ENCODE assay signal across 25 mouse cellular contexts in genomic region chr1:185335231-185335765, GRCm38 (mm10). TPM values are rescaled to one million over a fixed set of nuclear protein-coding genes. Genes with fewer than 3 reads are reported as not detected.
A peak's percentile ranks its signal among the peaks of the same experiment; 100 is the strongest.
DNase-seq lines count a peak whose midpoint lies in the region; ATAC-seq and TF ChIP-seq lines count a peak whose summit lies in the region.
"Had no signal": no experiment of that assay in that cellular context is flagged by ENCODE, and none has a peak within 500 bp of the region (broad histone marks: within the 10 kb centered on the region; RNA-seq: fewer than 3 reads in every experiment).

No protein-coding gene starts in this region.

- H3K9ac ChIP-seq in heart, adult 2 months (ENCODE audit: low read depth, low read length) = no peak overlapping the region
- no peak overlapping the region for H3K9ac ChIP-seq in kidney, embryonic 16.5 days (replicated peaks; ENCODE audit: low read length)
- H3K9ac ChIP-seq in intestine, embryonic 14.5 days (ENCODE audit: low read length) = no peak overlapping the region
- no peak overlapping the region for H3K9ac ChIP-seq in midbrain, embryonic 15.5 days
- H3K9ac ChIP-seq: embryonic facial prominence, embryonic 15.5 days; heart, embryonic 12.5 days; limb, embryonic 12.5 days; liver, postnatal 0 days had no signal

- no peak for ATAC-seq in kidney, embryonic 16.5 days (ENCODE audit: low FRiP score, low TSS enrichment)
- ATAC-seq in intestine, embryonic 14.5 days (replicated peaks; ENCODE audit: low FRiP score, low TSS enrichment, low read depth) = no peak
- ATAC-seq in midbrain, embryonic 15.5 days (replicated peaks) = no peak
- ATAC-seq: forebrain, embryonic 16.5 days; liver, postnatal 0 days; lung, postnatal 0 days had no signal

- TF ChIP-seq CTCF in heart, adult 2 months (IDR thresholded peaks at IDR 0.05) = no peak
- TF ChIP-seq CTCF in small intestine, adult 2 months (IDR thresholded peaks at IDR 0.05; ENCODE audit: extremely low read depth, insufficient read length, insufficient replicate concordance, low read depth, low read length) = no peak

- TF ChIP-seq EP300 in heart, adult 2 months (IDR thresholded peaks at IDR 0.05; ENCODE audit: insufficient read depth, low read depth, low read length) = no peak

- no peak overlapping the region for H3K4me3 ChIP-seq in heart, embryonic 10.5 days
- no peak overlapping the region for H3K4me3 ChIP-seq in heart, adult 2 months
- no peak overlapping the region for H3K4me3 ChIP-seq in kidney, embryonic 16.5 days (ENCODE audit: low read length)
- H3K4me3 ChIP-seq in intestine, embryonic 14.5 days (ENCODE audit: low read depth, low read length) = no peak overlapping the region
- no peak overlapping the region for H3K4me3 ChIP-seq in small intestine, adult 2 months (ENCODE audit: low read depth, low read length)
- no peak overlapping the region for H3K4me3 ChIP-seq in midbrain, embryonic 15.5 days
- H3K4me3 ChIP-seq: embryonic facial prominence, embryonic 15.5 days; heart, embryonic 12.5 days; limb, embryonic 12.5 days; midbrain, embryonic 10.5 days had no signal

- no peak for DNase-seq in heart, embryonic 10.5 days (ENCODE audit: low spot score)
- no peak for DNase-seq in heart, adult 2 months
- peak; percentile 42 for DNase-seq in kidney, adult 9 months
- DNase-seq in intestine, embryonic 14.5 days (ENCODE audit: low spot score) = no peak
- DNase-seq in layer of hippocampus, adult 9-10 months (ENCODE audit: low spot score) = no peak
- DNase-seq: adrenal gland, postnatal 25 days; B cell, adult 2 months; cerebellum, adult 8-10 months; cerebellum, postnatal 36 days; embryo, embryonic 11 days; heart, postnatal 10 days; layer of hippocampus, postnatal 36 days; liver, postnatal 0 days; thymus, adult 2 months; thymus, postnatal 4 days had no signal

- WGBS in heart, embryonic 10.5 days = 72% methylated on average over 6 of the region's 6 CpGs
- WGBS in heart, adult 2 months = 58% methylated on average over 6 of the region's 6 CpGs
- WGBS in kidney, embryonic 16.5 days = 73% methylated on average over 6 of the region's 6 CpGs
- 78% methylated on average over 6 of the region's 6 CpGs for WGBS in intestine, embryonic 14.5 days
- WGBS in small intestine, adult 2 months = 50% methylated on average over 6 of the region's 6 CpGs
- 67% methylated on average over 6 of the region's 6 CpGs for WGBS in midbrain, embryonic 15.5 days

- TF ChIP-seq POLR2A in heart, adult 2 months (IDR thresholded peaks at IDR 0.05; ENCODE audit: insufficient read depth, low read depth, low read length) = no peak
- TF ChIP-seq POLR2A in small intestine, adult 2 months (IDR thresholded peaks at IDR 0.05; ENCODE audit: low read depth, low read length) = no peak

- H3K27ac ChIP-seq in heart, embryonic 10.5 days = peak overlapping the region; percentile 64
- no peak overlapping the region for H3K27ac ChIP-seq in heart, adult 2 months
- H3K27ac ChIP-seq in kidney, embryonic 16.5 days (ENCODE audit: low read length) = no peak overlapping the region
- 0 out of 2 replicates have a peak overlapping the region, but pooled peaks have one; percentile 16 for H3K27ac ChIP-seq in intestine, embryonic 14.5 days (ENCODE audit: low read depth)
- peak overlapping the region; percentile 80 for H3K27ac ChIP-seq in small intestine, adult 2 months (ENCODE audit: insufficient read depth, low read depth, low read length)
- no peak overlapping the region for H3K27ac ChIP-seq in midbrain, embryonic 15.5 days
- H3K27ac ChIP-seq: embryonic facial prominence, embryonic 15.5 days; limb, embryonic 12.5 days; midbrain, embryonic 10.5 days had no signal

- no peaks in the 10 kb centered on the region for H3K9me3 ChIP-seq in heart, embryonic 10.5 days
- no peaks in the 10 kb centered on the region for H3K9me3 ChIP-seq in kidney, embryonic 16.5 days (ENCODE audit: low read length)
- no peaks in the 10 kb centered on the region for H3K9me3 ChIP-seq in intestine, embryonic 14.5 days (ENCODE audit: control insufficient read depth, low read length)
- H3K9me3 ChIP-seq in midbrain, embryonic 15.5 days = no peaks in the 10 kb centered on the region
- H3K9me3 ChIP-seq: embryonic facial prominence, embryonic 15.5 days; heart, embryonic 12.5 days; limb, embryonic 12.5 days; midbrain, embryonic 10.5 days had no signal

- H3K27me3 ChIP-seq in heart, embryonic 10.5 days (ENCODE audit: insufficient read depth, poor library complexity, severe bottlenecking) = no peaks in the 10 kb centered on the region
- H3K27me3 ChIP-seq in heart, adult 2 months (ENCODE audit: control insufficient read depth, insufficient read depth, low read length) = no peaks in the 10 kb centered on the region
- no peaks in the 10 kb centered on the region for H3K27me3 ChIP-seq in kidney, embryonic 16.5 days (ENCODE audit: insufficient read depth, low read length)
- no peaks in the 10 kb centered on the region for H3K27me3 ChIP-seq in intestine, embryonic 14.5 days (replicated peaks; ENCODE audit: control insufficient read depth, insufficient read depth, low read length)
- no peaks in the 10 kb centered on the region for H3K27me3 ChIP-seq in small intestine, adult 2 months (ENCODE audit: control insufficient read depth, insufficient read depth, low read length)
- H3K27me3 ChIP-seq in midbrain, embryonic 15.5 days (replicated peaks) = no peaks in the 10 kb centered on the region
- H3K27me3 ChIP-seq: embryonic facial prominence, embryonic 15.5 days; heart, embryonic 12.5 days; limb, embryonic 12.5 days had no signal

- H3K36me3 ChIP-seq in heart, embryonic 10.5 days = peaks cover 26% of the 10 kb centered on the region
- H3K36me3 ChIP-seq in heart, adult 2 months (ENCODE audit: control insufficient read depth, insufficient read depth, low read length) = no peaks in the 10 kb centered on the region
- H3K36me3 ChIP-seq in kidney, embryonic 16.5 days (ENCODE audit: insufficient read depth, low read length) = peaks cover 12% of the 10 kb centered on the region
- peaks cover 25% of the 10 kb centered on the region for H3K36me3 ChIP-seq in intestine, embryonic 14.5 days (ENCODE audit: control insufficient read depth, insufficient read depth, low read length)
- peaks cover 22% of the 10 kb centered on the region for H3K36me3 ChIP-seq in small intestine, adult 2 months (ENCODE audit: control insufficient read depth, insufficient read depth, low read length)
- H3K36me3 ChIP-seq in midbrain, embryonic 15.5 days (replicated peaks) = peaks cover 7% of the 10 kb centered on the region; the same call in 1 of the 2 replicates

- peaks cover 2% of the 10 kb centered on the region; the same call in 1 of the 2 replicates for H3K79me2 ChIP-seq in heart, adult 2 months (replicated peaks; ENCODE audit: control insufficient read depth, insufficient read depth, low read length)

- H3K4me2 ChIP-seq in kidney, embryonic 16.5 days (replicated peaks; ENCODE audit: low read depth, low read length) = no peak overlapping the region
- no peak overlapping the region for H3K4me2 ChIP-seq in intestine, embryonic 14.5 days (ENCODE audit: low read length)
- H3K4me2 ChIP-seq in midbrain, embryonic 15.5 days = no peak overlapping the region
- H3K4me2 ChIP-seq: embryonic facial prominence, embryonic 15.5 days; heart, embryonic 12.5 days; limb, embryonic 12.5 days; liver, embryonic 11.5 days had no signal

- peaks cover 25% of the 10 kb centered on the region for H3K4me1 ChIP-seq in heart, embryonic 10.5 days
- peaks cover 1% of the 10 kb centered on the region; the same call in 1 of the 2 replicates for H3K4me1 ChIP-seq in heart, adult 2 months (ENCODE audit: control insufficient read depth, insufficient read depth, low read length)
- H3K4me1 ChIP-seq in kidney, embryonic 16.5 days (ENCODE audit: insufficient read depth, low read length) = peaks cover 21% of the 10 kb centered on the region; the same call in 1 of the 2 replicates
- peaks cover 11% of the 10 kb centered on the region; the same call in 1 of the 2 replicates for H3K4me1 ChIP-seq in intestine, embryonic 14.5 days (replicated peaks; ENCODE audit: control insufficient read depth, insufficient read depth, low read length)
- H3K4me1 ChIP-seq in small intestine, adult 2 months (ENCODE audit: control insufficient read depth, insufficient read depth, insufficient read length, low read length) = peaks cover 9% of the 10 kb centered on the region; the same call in 1 of the 2 replicates
- peaks cover 34% of the 10 kb centered on the region for H3K4me1 ChIP-seq in midbrain, embryonic 15.5 days

- intact Hi-C loops in heart, adult 2 months (cut with DNase I) = no loop called here

RNA-seq across cellular contexts. Expression of gene Bpnt1, which starts 3.3 kb away (rescaled TPM):
- polyA plus RNA-seq in heart, embryonic 10.5 days (2016; fragmentation: Nextera tagmentation; extraction: Ambion mirVana) = 38.5 and 39.9 TPM in 2 replicates
- 10 to 100 TPM; 27.8 to 29.6 TPM for total RNA-seq in heart, adult 2 months (2021)
- polyA plus RNA-seq in heart, adult 2 months (2012; rRNA removed) = 26.3 and 36.6 TPM in 2 replicates
- polyA plus RNA-seq in kidney, embryonic 16.5 days (2015; fragmentation: Nextera tagmentation; extraction: Ambion mirVana) = 56.4 and 65.5 TPM in 2 replicates
- 52.3 and 52.6 TPM in 2 replicates for polyA plus RNA-seq in intestine, embryonic 14.5 days (2014; fragmentation: Nextera tagmentation; extraction: Ambion mirVana)
- polyA plus RNA-seq in small intestine, adult 2 months (2012; rRNA removed) = 323 and 340 TPM in 2 replicates
- polyA plus RNA-seq in midbrain, embryonic 15.5 days (2015; fragmentation: Nextera tagmentation; extraction: Ambion mirVana) = 46.2 and 48.0 TPM in 2 replicates

RNA-seq across cellular contexts. Expression of gene Iars2, which starts 6.1 kb away (rescaled TPM):
- polyA plus RNA-seq in heart, embryonic 10.5 days (2016; fragmentation: Nextera tagmentation; extraction: Ambion mirVana) = 31.7 and 43.8 TPM in 2 replicates
- 10 to 100 TPM; 71.5 to 80.0 TPM for total RNA-seq in heart, adult 2 months (2021)
- 35.2 and 59.7 TPM in 2 replicates for polyA plus RNA-seq in heart, adult 2 months (2012; rRNA removed)
- polyA plus RNA-seq in kidney, embryonic 16.5 days (2015; fragmentation: Nextera tagmentation; extraction: Ambion mirVana) = 34.2 and 35.2 TPM in 2 replicates
- 46.3 and 52.7 TPM in 2 replicates for polyA plus RNA-seq in intestine, embryonic 14.5 days (2014; fragmentation: Nextera tagmentation; extraction: Ambion mirVana)
- 7.9 and 9.0 TPM in 2 replicates for polyA plus RNA-seq in small intestine, adult 2 months (2012; rRNA removed)
- 18.3 and 20.2 TPM in 2 replicates for polyA plus RNA-seq in midbrain, embryonic 15.5 days (2015; fragmentation: Nextera tagmentation; extraction: Ambion mirVana)

RNA-seq across cellular contexts. Expression of gene Eprs, which starts 27.5 kb away (rescaled TPM):
- 135 and 151 TPM in 2 replicates for polyA plus RNA-seq in heart, embryonic 10.5 days (2016; fragmentation: Nextera tagmentation; extraction: Ambion mirVana)
- 10 to 100 TPM; 63.9 to 85.2 TPM for total RNA-seq in heart, adult 2 months (2021)
- polyA plus RNA-seq in heart, adult 2 months (2012; rRNA removed) = 11.0 and 23.4 TPM in 2 replicates
- polyA plus RNA-seq in kidney, embryonic 16.5 days (2015; fragmentation: Nextera tagmentation; extraction: Ambion mirVana) = 137 TPM in 2 replicates
- polyA plus RNA-seq in intestine, embryonic 14.5 days (2014; fragmentation: Nextera tagmentation; extraction: Ambion mirVana) = 143 and 149 TPM in 2 replicates
- polyA plus RNA-seq in small intestine, adult 2 months (2012; rRNA removed) = 1.5 and 3.0 TPM in 2 replicates
- 129 and 137 TPM in 2 replicates for polyA plus RNA-seq in midbrain, embryonic 15.5 days (2015; fragmentation: Nextera tagmentation; extraction: Ambion mirVana)

Comparison
In these comparisons a context has a peak if more than half of its experiments do, and no peak if none do; other contexts are left out.
1. H3K27ac ChIP-seq: peak in heart, embryonic 10.5 days (single experiment), intestine, embryonic 14.5 days (single experiment) and small intestine, adult 2 months (single experiment); none in heart, adult 2 months (single experiment), kidney, embryonic 16.5 days (single experiment) and midbrain, embryonic 15.5 days (single experiment).